Mouse (Mus musculus) myocyte (in vitro differentiated cells): ENCODE data around the gene Lpcat4.

Experiments used
- CEBPB ChIP-seq: IDR thresholded peaks from 2 replicates; pipeline ENCODE4 v1.6.1; 2011; ENCODE audit warnings: mild to moderate bottlenecking, moderate library complexity; ENCODE audit not compliant: poor library complexity, insufficient read depth, severe bottlenecking
- E2F4 ChIP-seq: IDR thresholded peaks from one replicate; pipeline ENCODE4 v1.6.1; 2011; ENCODE audit warnings: mild to moderate bottlenecking, control low read depth, moderate library complexity; ENCODE audit not compliant: insufficient read depth
- MAX ChIP-seq: IDR thresholded peaks from one replicate; pipeline ENCODE4 v1.6.1; 2011; ENCODE audit warnings: low read depth, mild to moderate bottlenecking, control low read depth
- MYOD1 ChIP-seq, 3 experiments: IDR thresholded peaks; one replicate each; pipeline ENCODE4 v1.6.1; 2011; ENCODE audit warnings: control low read depth in 2 of 3, low read depth in 2 of 3, mild to moderate bottlenecking in 2 of 3, moderate library complexity in 1 of 3; ENCODE audit not compliant: insufficient read length in 2 of 3, control insufficient read depth in 1 of 3
- MYOG ChIP-seq, 3 experiments: IDR thresholded peaks; one replicate each; pipeline ENCODE4 v1.6.1; 2011; ENCODE audit warnings: control low read depth in 2 of 3, low read depth in 2 of 3, mild to moderate bottlenecking in 2 of 3; ENCODE audit not compliant: insufficient read length in 2 of 3, control insufficient read depth in 1 of 3, insufficient read depth in 1 of 3
- POLR2A ChIP-seq: IDR thresholded peaks from one replicate; pipeline ENCODE4 v1.6.1; 2011; ENCODE audit warnings: low read depth, mild to moderate bottlenecking, control low read depth, moderate library complexity; ENCODE audit not compliant: insufficient read length
- POLR2AphosphoS2 ChIP-seq: IDR thresholded peaks from one replicate; pipeline ENCODE4 v1.6.1; 2011; ENCODE audit warnings: low read depth, control low read depth; ENCODE audit not compliant: insufficient read length
- REST ChIP-seq: IDR thresholded peaks from one replicate; pipeline ENCODE4 v1.6.1; 2011; ENCODE audit warnings: mild to moderate bottlenecking, control low read depth, moderate library complexity; ENCODE audit not compliant: insufficient read depth, insufficient read length
- SRF ChIP-seq: IDR thresholded peaks from one replicate; pipeline ENCODE4 v1.6.1; 2011; ENCODE audit warnings: low read depth; ENCODE audit not compliant: control insufficient read depth, insufficient read length
- TCF12 ChIP-seq: IDR thresholded peaks from one replicate; pipeline ENCODE4 v1.6.1; 2011; ENCODE audit warnings: mild to moderate bottlenecking, control low read depth; ENCODE audit not compliant: poor library complexity, insufficient read depth, severe bottlenecking
- TCF3 ChIP-seq: IDR thresholded peaks from one replicate; pipeline ENCODE4 v1.6.1; 2011; ENCODE audit warnings: low read depth, control low read depth; ENCODE audit not compliant: insufficient read length
- USF1 ChIP-seq: IDR thresholded peaks from one replicate; pipeline ENCODE4 v1.6.1; 2011; ENCODE audit warnings: low read depth, mild to moderate bottlenecking, control low read depth, moderate library complexity

DNA sequence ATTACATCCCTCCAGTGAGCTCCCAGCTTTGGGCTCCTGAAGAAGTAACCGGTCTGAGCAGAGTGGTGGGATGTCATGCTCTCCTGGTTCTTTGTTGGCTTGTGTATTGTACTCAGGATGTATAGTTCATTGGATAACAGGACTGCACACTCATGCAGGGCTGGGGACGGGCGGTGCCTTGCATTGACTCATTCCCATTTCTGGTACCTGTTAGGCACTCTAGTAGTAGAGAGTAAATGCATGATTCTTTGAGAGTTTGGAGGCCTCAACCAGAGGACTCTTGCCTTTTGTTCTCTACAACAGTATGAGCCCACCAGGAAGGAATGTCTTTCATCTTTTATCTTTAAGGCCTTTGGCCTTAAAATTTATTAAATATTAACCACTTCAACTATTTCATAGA is 37.6 kb downstream of the Lpcat4 start:
- TF ChIP-seq POLR2A (no peak), TCF12 (no peak), MAX (no peak), POLR2AphosphoS2 (no peak), E2F4 (no peak), MYOD1 (IDR thresholded peaks at IDR 0.05; ENCODE audit: control insufficient read depth in 1 of 3, insufficient read length in 2 of 3, low read depth in 2 of 3) (no peak), USF1 (no peak), MYOG (IDR thresholded peaks at IDR 0.05; ENCODE audit: control insufficient read depth in 1 of 3, insufficient read depth in 1 of 3, insufficient read length in 2 of 3, low read depth in 2 of 3) (no peak), CEBPB (no peak), REST (no peak), SRF (no peak), TCF3 (no peak)
